Mouse (Mus musculus): ENCODE data around the gene Prox1.

DNA sequence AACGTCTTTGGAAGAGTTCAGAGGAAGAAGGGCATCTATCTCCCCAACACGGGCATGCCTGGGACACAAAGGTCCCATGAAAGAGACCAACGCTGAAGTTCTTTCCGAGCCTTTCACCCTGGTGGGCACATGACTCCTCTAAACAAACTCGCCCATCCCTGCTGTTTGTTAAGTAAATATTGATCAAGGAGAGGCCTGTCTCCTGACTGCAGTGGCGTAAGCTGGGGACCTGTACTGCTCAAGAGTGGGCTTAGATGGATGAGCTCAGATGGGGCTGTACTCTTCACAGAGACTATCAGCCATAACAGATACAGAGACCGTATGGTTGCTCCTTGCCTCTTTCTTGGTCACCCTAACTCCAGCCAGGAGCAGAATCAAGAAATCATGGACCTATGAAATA, 41.0 kb downstream of the Prox1 start:
- TF ChIP-seq CTCF (IDR thresholded peaks at IDR 0.05; ENCODE audit: borderline replicate concordance, control insufficient read depth, extremely low read depth, insufficient read depth, low read length, poor library complexity) (no peak), POLR2A (IDR thresholded peaks at IDR 0.05; ENCODE audit: control insufficient read depth, extremely low read depth, insufficient read depth, low read length, poor library complexity) (no peak)
